Mouse (Mus musculus) hindbrain, postnatal 0 days (tissue): ENCODE measurements at regions not wholly inside any gene's neighbourhood (a gene's known extent, or its start where the extent isn't known, plus 50 kb on each side); places are given as distances from the start of the nearest gene placed in this dataset.

Experiments
- ATAC-seq: fragments of 200-750 bp; cut with Nextera tagmentation; 2 replicates; pipeline ENCODE4 v1.8.0; 2017; ENCODE audit warnings: mild to moderate bottlenecking, moderate TSS enrichment, moderate library complexity
- DNase-seq: peaks from one replicate; pipeline ENCODE4 v3.0.0-alpha.2; 2015; ENCODE audit warnings: low spot score
- H3K27ac ChIP-seq: fragments of 300-500 bp; sonication (generic); 2 replicates; pipeline ENCODE4 v1.5.1; 2014; ENCODE audit warnings: mild to moderate bottlenecking
- H3K27me3 ChIP-seq: fragments of 300-500 bp; sonication (generic); 2 replicates; pipeline ENCODE4 v1.6.1; 2014; ENCODE audit warnings: low read length, mixed read lengths; ENCODE audit not compliant: insufficient read depth
- H3K36me3 ChIP-seq: fragments of 300-500 bp; sonication (generic); 2 replicates; pipeline ENCODE4 v1.6.1; 2014; ENCODE audit warnings: low read length, mixed read lengths; ENCODE audit not compliant: insufficient read depth
- H3K4me1 ChIP-seq: fragments of 300-500 bp; sonication (generic); 2 replicates; pipeline ENCODE4 v1.6.1; 2014; ENCODE audit warnings: antibody characterized with exemption, low read length, mixed read lengths; ENCODE audit not compliant: insufficient read depth
- H3K4me2 ChIP-seq: fragments of 300-500 bp; sonication (generic); 2 replicates; pipeline ENCODE4 v1.6.1; 2014; ENCODE audit warnings: low read depth, mild to moderate bottlenecking, low read length, moderate library complexity, mixed read lengths
- H3K4me3 ChIP-seq: fragments of 300-500 bp; sonication (generic); 2 replicates; pipeline ENCODE4 v1.5.1; 2014; ENCODE audit warnings: low read length
- H3K9ac ChIP-seq: fragments of 300-500 bp; sonication (generic); replicated peaks from 2 replicates; pipeline ENCODE4 v1.6.1; 2014; ENCODE audit warnings: mild to moderate bottlenecking, low read length, moderate library complexity, mixed read lengths
- H3K9me3 ChIP-seq: fragments of 300-500 bp; sonication (generic); 2 replicates; pipeline ENCODE4 v1.6.1; 2016; ENCODE audit warnings: low read length, mixed read lengths
- CTCF ChIP-seq: IDR thresholded peaks from 2 replicates; pipeline ENCODE4 v1.5.1; 2016; ENCODE audit warnings: antibody characterized with exemption, control low read depth, low read depth
- WGBS: fragments of 180-500 bp; shearing (Covaris S2); extraction: QIAGEN DNeasy Blood & Tissue Kit; methylation state at CpG from one replicate; pipeline ENCODE4 v1.1.7; 2014; 5-methylcytosine and 5-hydroxymethylcytosine counted together

GRCm38 (mm10) chr3:133634306-133634705 is 89.4 kb upstream of the Tet2 start:
- Histone ChIP-seq H3K9ac (no peak overlapping the region), H3K4me3 (no peak overlapping the region), H3K36me3 (no peaks in the 10 kb centered on the region), H3K4me1 (no peaks in the 10 kb centered on the region), H3K27ac (no peak overlapping the region), H3K27me3 (no peaks in the 10 kb centered on the region), H3K4me2 (no peak overlapping the region), H3K9me3 (no peaks in the 10 kb centered on the region)
- no peak for DNase-seq
- ATAC-seq, result no peak
- TF ChIP-seq CTCF, result no peak
- 93% methylated on average over 5 of the region's 5 CpGs for WGBS

- no peaks in the 10 kb centered on the region for H3K4me1 ChIP-seq
Measured at GRCm38 (mm10) chr3:133645604-133646003, 100.7 kb upstream of the Tet2 start.

GRCm38 (mm10) chr3:133646449-133647059 is 101.6 kb upstream of the Tet2 start:
- DNase-seq, result peak; percentile 40
- H3K27ac ChIP-seq, result no peak overlapping the region

More at GRCm38 (mm10) chr3:133645604-133646003, 100.7 kb upstream of the Tet2 start:
- DNase-seq (no peak), ATAC-seq (no peak)
- Histone ChIP-seq H3K4me3 (no peak overlapping the region), H3K9me3 (no peaks in the 10 kb centered on the region), H3K4me2 (no peak overlapping the region), H3K27me3 (no peaks in the 10 kb centered on the region), H3K9ac (no peak overlapping the region), H3K27ac (no peak overlapping the region), H3K36me3 (no peaks in the 10 kb centered on the region)
- no peak for TF ChIP-seq CTCF
- WGBS, result 96% methylated on average over 1 of the region's 1 CpGs

GRCm38 (mm10) chr3:133650025-133650424 is 105.1 kb upstream of the Tet2 start:
- no peaks in the 10 kb centered on the region for H3K27me3 ChIP-seq
- no peaks in the 10 kb centered on the region for H3K4me1 ChIP-seq
- H3K4me3 ChIP-seq, result no peak overlapping the region
- DNase-seq (no peak), ATAC-seq (no peak)
- no peak overlapping the region for H3K9ac ChIP-seq
- no peaks in the 10 kb centered on the region for H3K9me3 ChIP-seq
- H3K27ac ChIP-seq, result no peak overlapping the region
- no peaks in the 10 kb centered on the region for H3K36me3 ChIP-seq
- TF ChIP-seq CTCF, result no peak
- no peak overlapping the region for H3K4me2 ChIP-seq

More at GRCm38 (mm10) chr3:133646449-133647059, 101.6 kb upstream of the Tet2 start:
- no peaks in the 10 kb centered on the region for H3K4me1 ChIP-seq
- ATAC-seq, result peak; percentile 62; the same call in 1 of the 2 replicates
- no peak overlapping the region for H3K4me3 ChIP-seq
- no peak overlapping the region for H3K9ac ChIP-seq
- H3K9me3 ChIP-seq, result no peaks in the 10 kb centered on the region
- no peaks in the 10 kb centered on the region for H3K27me3 ChIP-seq
- TF ChIP-seq CTCF, result no peak
- H3K4me2 ChIP-seq, result peak overlapping the region; percentile 35
- H3K36me3 ChIP-seq, result no peaks in the 10 kb centered on the region
- 45% methylated on average over 7 of the region's 7 CpGs for WGBS

GRCm38 (mm10) chr3:133651996-133652395 is 107.1 kb upstream of the Tet2 start:
- Histone ChIP-seq H3K27ac (no peak overlapping the region), H3K27me3 (no peaks in the 10 kb centered on the region), H3K4me3 (no peak overlapping the region), H3K36me3 (no peaks in the 10 kb centered on the region), H3K9me3 (no peaks in the 10 kb centered on the region), H3K9ac (no peak overlapping the region), H3K4me2 (no peak overlapping the region), H3K4me1 (no peaks in the 10 kb centered on the region)
- 80% methylated on average over 4 of the region's 4 CpGs for WGBS
- no peak for DNase-seq
- no peak for TF ChIP-seq CTCF
- no peak for ATAC-seq

GRCm38 (mm10) chr3:133659759-133660158 is 114.8 kb upstream of the Tet2 start:
- Histone ChIP-seq H3K9ac (no peak overlapping the region), H3K4me3 (no peak overlapping the region), H3K4me2 (no peak overlapping the region), H3K27me3 (no peaks in the 10 kb centered on the region), H3K4me1 (no peaks in the 10 kb centered on the region), H3K27ac (no peak overlapping the region), H3K36me3 (no peaks in the 10 kb centered on the region), H3K9me3 (no peaks in the 10 kb centered on the region)
- DNase-seq, result no peak
- WGBS, result 87% methylated on average over 8 of the region's 8 CpGs
- no peak for ATAC-seq
- TF ChIP-seq CTCF, result no peak

GRCm38 (mm10) chr3:133661303-133661702 is 116.4 kb upstream of the Tet2 start:
- Histone ChIP-seq H3K4me1 (no peaks in the 10 kb centered on the region), H3K9me3 (no peaks in the 10 kb centered on the region), H3K27ac (no peak overlapping the region), H3K4me2 (no peak overlapping the region), H3K27me3 (no peaks in the 10 kb centered on the region), H3K9ac (no peak overlapping the region), H3K36me3 (no peaks in the 10 kb centered on the region), H3K4me3 (no peak overlapping the region)
- ATAC-seq (no peak), DNase-seq (no peak)
- WGBS, result 70% methylated on average over 3 of the region's 3 CpGs
- TF ChIP-seq CTCF, result no peak
